Mouse (Mus musculus): ENCODE measurements around the gene Vmn2r106. TPM values are rescaled to one million over a fixed set of nuclear protein-coding genes. Genes with fewer than 3 reads are reported as not detected.

The Vmn2r106 gene
- total RNA-seq (2014; fragmentation: Nextera tagmentation) (not detected in 2 replicates), total RNA-seq (2017) (not detected in 2 replicates), polyA plus RNA-seq (2012) (not detected in 2 replicates)

- no peak for DNase-seq (ENCODE audit: low spot score)
- no peaks in the 10 kb centered on the region for H3K36me3 ChIP-seq (replicated peaks)
- H3K4me3 ChIP-seq (ENCODE audit: low read depth, low read length) = no peak within 1 kb of the TSS
- TF ChIP-seq CTCF (IDR thresholded peaks at IDR 0.05; ENCODE audit: low read depth, low read length) = no peak
- TF ChIP-seq GATA1 (IDR thresholded peaks at IDR 0.05; ENCODE audit: borderline replicate concordance, low read length) = no peak
- no peak for TF ChIP-seq POLR2AphosphoS5 (IDR thresholded peaks at IDR 0.05; ENCODE audit: insufficient replicate concordance, low read depth, low read length)
- no peak for TF ChIP-seq TAL1 (conservative IDR thresholded peaks at IDR 0.05; ENCODE audit: low read depth, low read length)
- no peak for TF ChIP-seq GATA2 (IDR thresholded peaks at IDR 0.05; ENCODE audit: borderline replicate concordance, low read depth, low read length)
- no peaks in the 10 kb centered on the region for H3K27me3 ChIP-seq (ENCODE audit: insufficient read depth, low read length)
- H3K9me3 ChIP-seq (replicated peaks) = no peaks in the 10 kb centered on the region
- H3K4me1 ChIP-seq (ENCODE audit: insufficient read depth, low read depth, low read length) = no peaks in the 10 kb centered on the region
- ATAC-seq (ENCODE audit: extremely low read depth, insufficient number of reproducible peaks, low FRiP score, poor library complexity, severe bottlenecking) = no peak
Measured at GRCm38 (mm10) chr17:20285453-20285852, at the start of gene Vmn2r106. Gene Vmn2r106 (minus strand): TSS chr17:20285553.

- no peaks in the 10 kb centered on the region for H3K36me3 ChIP-seq (replicated peaks)
- no peaks in the 10 kb centered on the region for H3K27me3 ChIP-seq (ENCODE audit: insufficient read depth, low read length)
- no peak overlapping the region for H3K4me3 ChIP-seq (ENCODE audit: low read depth, low read length)
- H3K4me1 ChIP-seq (ENCODE audit: insufficient read depth, low read depth, low read length) = no peaks in the 10 kb centered on the region
- H3K9me3 ChIP-seq (replicated peaks) = no peaks in the 10 kb centered on the region
- no peak for ATAC-seq (ENCODE audit: extremely low read depth, insufficient number of reproducible peaks, low FRiP score, poor library complexity, severe bottlenecking)
- TF ChIP-seq CTCF (IDR thresholded peaks at IDR 0.05; ENCODE audit: low read depth, low read length) = no peak
- no peak for TF ChIP-seq GATA1 (IDR thresholded peaks at IDR 0.05; ENCODE audit: borderline replicate concordance, low read length)
- no peak for TF ChIP-seq GATA2 (IDR thresholded peaks at IDR 0.05; ENCODE audit: borderline replicate concordance, low read depth, low read length)
- DNase-seq (ENCODE audit: low spot score) = no peak
Measured at GRCm38 (mm10) chr17:20305790-20306189, 20.4 kb upstream of the Vmn2r106 start.

- no peaks in the 10 kb centered on the region for H3K27me3 ChIP-seq (ENCODE audit: insufficient read depth, low read length)
- H3K4me3 ChIP-seq (ENCODE audit: low read depth, low read length) = no peak overlapping the region
- no peaks in the 10 kb centered on the region for H3K9me3 ChIP-seq (replicated peaks)
- TF ChIP-seq TAL1 (conservative IDR thresholded peaks at IDR 0.05; ENCODE audit: low read depth, low read length) (no peak), POLR2AphosphoS5 (IDR thresholded peaks at IDR 0.05; ENCODE audit: insufficient replicate concordance, low read depth, low read length) (no peak), CTCF (IDR thresholded peaks at IDR 0.05; ENCODE audit: low read depth, low read length) (no peak), GATA2 (IDR thresholded peaks at IDR 0.05; ENCODE audit: borderline replicate concordance, low read depth, low read length) (no peak), GATA1 (IDR thresholded peaks at IDR 0.05; ENCODE audit: borderline replicate concordance, low read length) (no peak)
- no peaks in the 10 kb centered on the region for H3K4me1 ChIP-seq (ENCODE audit: insufficient read depth, low read depth, low read length)
- no peaks in the 10 kb centered on the region for H3K36me3 ChIP-seq (replicated peaks)
- DNase-seq (ENCODE audit: low spot score) = no peak
- no peak for ATAC-seq (ENCODE audit: extremely low read depth, insufficient number of reproducible peaks, low FRiP score, poor library complexity, severe bottlenecking)
Measured at GRCm38 (mm10) chr17:20286906-20287305, 1.6 kb upstream of the Vmn2r106 start.

GRCm38 (mm10) chr17:20255522-20255921 is 29.8 kb downstream of the Vmn2r106 start:
- Histone ChIP-seq H3K27me3 (ENCODE audit: insufficient read depth, low read length) (no peaks in the 10 kb centered on the region), H3K36me3 (replicated peaks) (no peaks in the 10 kb centered on the region), H3K9me3 (replicated peaks) (no peaks in the 10 kb centered on the region), H3K4me3 (ENCODE audit: low read depth, low read length) (no peak overlapping the region), H3K4me1 (ENCODE audit: insufficient read depth, low read depth, low read length) (no peaks in the 10 kb centered on the region)
- no peak for TF ChIP-seq CTCF (IDR thresholded peaks at IDR 0.05; ENCODE audit: low read depth, low read length)
- TF ChIP-seq GATA1 (IDR thresholded peaks at IDR 0.05; ENCODE audit: borderline replicate concordance, low read length) = no peak
- TF ChIP-seq TAL1 (conservative IDR thresholded peaks at IDR 0.05; ENCODE audit: low read depth, low read length) = no peak
- no peak for TF ChIP-seq GATA2 (IDR thresholded peaks at IDR 0.05; ENCODE audit: borderline replicate concordance, low read depth, low read length)
- no peak for TF ChIP-seq POLR2AphosphoS5 (IDR thresholded peaks at IDR 0.05; ENCODE audit: insufficient replicate concordance, low read depth, low read length)
- no peak; the same call in 1 of the 2 replicates for ATAC-seq (ENCODE audit: extremely low read depth, insufficient number of reproducible peaks, low FRiP score, poor library complexity, severe bottlenecking)
- no peak for DNase-seq (ENCODE audit: low spot score)

GRCm38 (mm10) chr17:20234952-20235351 is 50.4 kb downstream of the Vmn2r106 start, which contains the start of gene Vmn2r105:
Gene Vmn2r105 (minus strand): TSS chr17:20235052.
- Histone ChIP-seq H3K4me3 (ENCODE audit: low read depth, low read length) (no peak within 1 kb of the TSS), H3K36me3 (replicated peaks) (no peaks in the 10 kb centered on the region), H3K4me1 (ENCODE audit: insufficient read depth, low read depth, low read length) (no peaks in the 10 kb centered on the region), H3K9me3 (replicated peaks) (no peaks in the 10 kb centered on the region), H3K27me3 (ENCODE audit: insufficient read depth, low read length) (no peaks in the 10 kb centered on the region)
- DNase-seq (ENCODE audit: low spot score) = no peak
- no peak for ATAC-seq (ENCODE audit: extremely low read depth, insufficient number of reproducible peaks, low FRiP score, poor library complexity, severe bottlenecking)
- TF ChIP-seq CTCF (IDR thresholded peaks at IDR 0.05; ENCODE audit: low read depth, low read length) = no peak
- TF ChIP-seq GATA1 (IDR thresholded peaks at IDR 0.05; ENCODE audit: borderline replicate concordance, low read length) = no peak
- TF ChIP-seq POLR2AphosphoS5 (IDR thresholded peaks at IDR 0.05; ENCODE audit: insufficient replicate concordance, low read depth, low read length) = no peak
- TF ChIP-seq GATA2 (IDR thresholded peaks at IDR 0.05; ENCODE audit: borderline replicate concordance, low read depth, low read length) = no peak
- no peak for TF ChIP-seq TAL1 (conservative IDR thresholded peaks at IDR 0.05; ENCODE audit: low read depth, low read length)

Other genes with a start within 250 kb of the Vmn2r106 start
- gene Vmn2r104, start 237.2 kb downstream of the Vmn2r106 start, total RNA-seq (2014; fragmentation: Nextera tagmentation) = not detected in 2 replicates
- 0.06 and 0.33 TPM in 2 replicates for gene Vmn2r104, start 237.2 kb downstream of the Vmn2r106 start, total RNA-seq (2017)
- gene Vmn2r104, start 237.2 kb downstream of the Vmn2r106 start, polyA plus RNA-seq (2012) = not detected in 2 replicates
- gene Fpr-rs7, start 171.3 kb downstream of the Vmn2r106 start, total RNA-seq (2014; fragmentation: Nextera tagmentation) = not detected in 2 replicates
- 0.23 TPM in 1 of 2 replicates, not detected in the other for gene Fpr-rs7, start 171.3 kb downstream of the Vmn2r106 start, total RNA-seq (2017)
- not detected in 2 replicates for gene Fpr-rs7, start 171.3 kb downstream of the Vmn2r106 start, polyA plus RNA-seq (2012)
- not detected in 2 replicates for gene Fpr-rs6, start 102.5 kb downstream of the Vmn2r106 start, total RNA-seq (2014; fragmentation: Nextera tagmentation)
- gene Fpr-rs6, start 102.5 kb downstream of the Vmn2r106 start, total RNA-seq (2017) = not detected in 2 replicates
- gene Fpr-rs6, start 102.5 kb downstream of the Vmn2r106 start, polyA plus RNA-seq (2012) = not detected in 2 replicates
- not detected in 2 replicates for gene Vmn2r105, start 50.5 kb downstream of the Vmn2r106 start, total RNA-seq (2014; fragmentation: Nextera tagmentation)
- gene Vmn2r105, start 50.5 kb downstream of the Vmn2r106 start, total RNA-seq (2017) = 0.06 and 0.11 TPM in 2 replicates
- gene Vmn2r105, start 50.5 kb downstream of the Vmn2r106 start, polyA plus RNA-seq (2012) = not detected in 2 replicates
- gene Vmn2r107, start 59.7 kb upstream of the Vmn2r106 start, total RNA-seq (2014; fragmentation: Nextera tagmentation) = not detected in 2 replicates
- under 0.01 and 0.06 TPM in 2 replicates for gene Vmn2r107, start 59.7 kb upstream of the Vmn2r106 start, total RNA-seq (2017)
- gene Vmn2r107, start 59.7 kb upstream of the Vmn2r106 start, polyA plus RNA-seq (2012) = not detected in 2 replicates
- gene Vmn1r224, start 128.6 kb upstream of the Vmn2r106 start, total RNA-seq (2014; fragmentation: Nextera tagmentation) = not detected in 2 replicates
- gene Vmn1r224, start 128.6 kb upstream of the Vmn2r106 start, total RNA-seq (2017) = 0.05 and 0.12 TPM in 2 replicates
- not detected in 2 replicates for gene Vmn1r224, start 128.6 kb upstream of the Vmn2r106 start, polyA plus RNA-seq (2012)
- 0.10 TPM in 1 of 2 replicates, not detected in the other for gene Vmn2r108, start 195.8 kb upstream of the Vmn2r106 start, total RNA-seq (2014; fragmentation: Nextera tagmentation)
- gene Vmn2r108, start 195.8 kb upstream of the Vmn2r106 start, total RNA-seq (2017) = 0.05 and 0.06 TPM in 2 replicates
- gene Vmn2r108, start 195.8 kb upstream of the Vmn2r106 start, polyA plus RNA-seq (2012) = not detected in 2 replicates
- not detected in 2 replicates for gene Vmn1r225, start 212.6 kb upstream of the Vmn2r106 start, total RNA-seq (2014; fragmentation: Nextera tagmentation)
- gene Vmn1r225, start 212.6 kb upstream of the Vmn2r106 start, total RNA-seq (2017) = under 0.01 TPM in 1 of 2 replicates, not detected in the other
- gene Vmn1r225, start 212.6 kb upstream of the Vmn2r106 start, polyA plus RNA-seq (2012) = not detected in 2 replicates

Data from G1E (cell line).